Mouse (Mus musculus) olfactory bulb, adult 2 months (tissue): ENCODE data around the gene Tollip. TPM values are rescaled to one million over a fixed set of nuclear protein-coding genes. Genes with fewer than 3 reads are reported as not detected.
"Not testable (repeated sequence)": the region's sequence is repeated elsewhere in the genome, so short reads cannot be mapped to it uniquely, and the experiment has no call there.

Experiments used
- H3K27ac ChIP-seq: fragments of 200-500 bp; 2 replicates; pipeline ENCODE4 v1.5.1; 2012; ENCODE audit warnings: low read depth, low read length; ENCODE audit not compliant: insufficient read depth
- H3K4me1 ChIP-seq: fragments of 200-500 bp; 2 replicates; pipeline ENCODE4 v1.6.1; 2012; ENCODE audit warnings: low read length; ENCODE audit not compliant: control insufficient read depth, insufficient read depth
- H3K4me3 ChIP-seq: fragments of 200-500 bp; 2 replicates; pipeline ENCODE4 v1.5.1; 2012; ENCODE audit warnings: mild to moderate bottlenecking, low read depth, low read length, moderate library complexity; ENCODE audit not compliant: insufficient read depth
- CTCF ChIP-seq: fragments of 200-500 bp; IDR thresholded peaks from 2 replicates; pipeline ENCODE4 v1.5.1; 2012; ENCODE audit warnings: low read depth, mild to moderate bottlenecking, low read length, moderate library complexity; ENCODE audit not compliant: insufficient read depth
- POLR2A ChIP-seq: fragments of 200-500 bp; IDR thresholded peaks from 2 replicates; pipeline ENCODE4 v1.6.1; 2012; ENCODE audit warnings: mild to moderate bottlenecking, low read depth, low read length, moderate library complexity; ENCODE audit not compliant: insufficient read depth
- WGBS: fragments of 180-500 bp; shearing (Covaris S2); methylation state at CpG from one replicate; pipeline ENCODE4 v1.1.7; 2018; 5-methylcytosine and 5-hydroxymethylcytosine counted together
- polyA plus RNA-seq: library from polyadenylated mRNA; stranded (reverse); fragments of >200 nt; gene quantifications from 2 replicates; pipeline ENCODE4 v1.2.4, GENCODE M21; 2012; ENCODE audit warnings: low replicate concordance; ENCODE audit not compliant: missing spikeins, insufficient read depth, insufficient read length

The Tollip gene
- polyA plus RNA-seq, 1 experiment = not detected

DNA sequence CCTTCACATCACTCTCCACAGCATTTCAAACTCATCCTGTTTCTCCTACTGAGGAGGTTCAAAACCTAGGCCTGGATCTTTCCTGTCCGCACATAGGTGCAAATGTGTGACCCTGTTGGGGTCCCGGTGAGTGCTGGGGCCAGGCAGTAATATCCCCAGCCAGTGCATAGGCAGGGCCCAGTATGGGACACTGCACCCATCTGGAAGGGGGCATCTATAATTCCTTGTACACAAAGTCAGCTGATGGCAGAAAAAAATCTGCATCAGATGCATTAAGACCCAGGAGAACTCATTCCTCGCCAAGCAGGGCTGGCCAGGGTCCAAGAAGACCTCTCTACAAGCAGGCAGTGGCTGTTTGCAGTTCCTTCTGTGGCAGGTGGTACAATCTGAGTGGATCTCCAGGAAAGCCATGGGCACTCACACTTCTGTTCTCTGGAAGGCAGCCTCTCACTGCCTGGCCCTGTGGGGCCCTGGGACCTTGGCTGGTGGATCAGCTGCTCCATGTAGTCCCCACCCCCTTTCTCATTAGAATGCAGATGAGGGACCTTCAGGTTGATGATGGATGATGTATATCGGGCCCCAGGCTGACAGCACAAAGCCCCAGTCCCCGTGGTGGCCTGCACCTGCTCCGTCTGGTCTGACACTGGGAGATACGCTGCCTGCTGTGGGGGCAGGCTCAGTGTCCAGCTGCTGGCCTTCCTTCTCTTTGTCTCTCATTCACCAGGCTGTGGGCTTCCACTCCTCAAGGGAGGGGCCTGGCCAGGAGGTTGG, 16.0 kb upstream of the Tollip start:
- TF ChIP-seq CTCF = no peak
- no peak for TF ChIP-seq POLR2A
- 75% methylated on average over 7 of the region's 7 CpGs for WGBS
- Histone ChIP-seq H3K4me1 (no peaks in the 10 kb centered on the region), H3K4me3 (no peak overlapping the region), H3K27ac (no peak overlapping the region)

- TF ChIP-seq POLR2A (no peak), CTCF (no peak)
- H3K4me3 ChIP-seq = no peak overlapping the region
- 34% methylated on average over 10 of the region's 10 CpGs for WGBS
- H3K27ac ChIP-seq = no peak overlapping the region
- H3K4me1 ChIP-seq = peaks cover 8% of the 10 kb centered on the region
Measured at GRCm38 (mm10) chr7:141928642-141929041, 10.3 kb upstream of the Tollip start.

- no peak for TF ChIP-seq POLR2A
- TF ChIP-seq CTCF = peak; percentile 98
- H3K4me3 ChIP-seq = no peak overlapping the region
- WGBS = 4% methylated on average over 7 of the region's 7 CpGs
- H3K27ac ChIP-seq = no peak overlapping the region
- H3K4me1 ChIP-seq = peaks cover 8% of the 10 kb centered on the region
Measured at GRCm38 (mm10) chr7:141924917-141925316, 6.6 kb upstream of the Tollip start.

GRCm38 (mm10) chr7:141924121-141924520, 5.8 kb upstream of the Tollip start:
- not testable (repeated sequence) for H3K27ac ChIP-seq, H3K4me1 ChIP-seq, H3K4me3 ChIP-seq
- 93% methylated on average over 17 of the region's 17 CpGs for WGBS

- WGBS = 78% methylated on average over 3 of the region's 3 CpGs
Measured at GRCm38 (mm10) chr7:141911305-141911704, 7.0 kb downstream of the Tollip start.

DNA sequence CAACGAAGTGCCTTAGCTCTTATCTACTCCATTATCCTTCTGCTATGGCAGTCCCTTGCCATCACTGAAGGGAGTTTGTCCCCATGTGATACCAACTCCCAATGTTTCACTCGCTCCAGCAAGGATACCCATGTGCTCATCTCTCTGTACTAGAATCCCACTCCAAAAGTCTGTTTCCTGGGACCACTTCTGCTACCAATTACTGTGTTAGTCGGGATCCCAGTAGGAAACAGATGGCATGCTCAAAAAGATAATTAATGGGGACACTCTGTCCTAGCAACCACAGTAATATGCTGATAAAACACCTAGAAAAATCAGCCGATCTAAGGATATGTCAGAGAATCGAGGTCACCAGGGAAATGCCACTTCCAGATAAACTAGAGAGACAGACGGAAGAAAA, 9.7 kb downstream of the Tollip start:
- TF ChIP-seq CTCF (no peak), POLR2A (no peak)
- Histone ChIP-seq H3K27ac (no peak overlapping the region), H3K4me3 (no peak overlapping the region), H3K4me1 (no peaks in the 10 kb centered on the region)
- WGBS = 82% methylated on average over 6 of the region's 6 CpGs

More at GRCm38 (mm10) chr7:141911305-141911704, 7.0 kb downstream of the Tollip start:
- TF ChIP-seq POLR2A (no peak), CTCF (no peak)
- Histone ChIP-seq H3K27ac (no peak overlapping the region), H3K4me3 (no peak overlapping the region), H3K4me1 (no peaks in the 10 kb centered on the region)

DNA sequence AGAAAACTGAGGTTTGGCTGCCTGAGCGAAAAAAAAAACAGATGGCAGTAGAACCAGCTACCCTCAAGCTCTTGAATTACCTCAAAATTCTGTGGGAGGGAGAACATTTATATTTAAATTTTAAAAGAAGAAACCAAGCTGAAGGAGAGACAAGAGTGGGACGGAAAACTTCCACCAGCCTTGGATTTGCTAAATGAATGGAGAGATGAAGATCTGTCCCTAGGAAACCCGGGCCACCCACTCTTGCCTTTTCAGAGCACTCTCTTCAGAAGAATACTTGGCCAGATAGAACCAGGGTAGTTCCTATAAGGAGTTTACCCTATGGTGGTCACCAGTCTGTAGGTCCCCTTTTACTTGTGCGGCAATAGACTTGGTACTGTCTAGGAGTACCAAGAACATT, 15.5 kb downstream of the Tollip start:
- WGBS = 59% methylated on average over 4 of the region's 4 CpGs
- H3K27ac ChIP-seq = peak overlapping the region; percentile 73
- no peak for TF ChIP-seq POLR2A
- no peak for TF ChIP-seq CTCF
- H3K4me3 ChIP-seq = peak overlapping the region; percentile 49
- peaks cover 5% of the 10 kb centered on the region; the same call in 1 of the 2 replicates for H3K4me1 ChIP-seq

DNA sequence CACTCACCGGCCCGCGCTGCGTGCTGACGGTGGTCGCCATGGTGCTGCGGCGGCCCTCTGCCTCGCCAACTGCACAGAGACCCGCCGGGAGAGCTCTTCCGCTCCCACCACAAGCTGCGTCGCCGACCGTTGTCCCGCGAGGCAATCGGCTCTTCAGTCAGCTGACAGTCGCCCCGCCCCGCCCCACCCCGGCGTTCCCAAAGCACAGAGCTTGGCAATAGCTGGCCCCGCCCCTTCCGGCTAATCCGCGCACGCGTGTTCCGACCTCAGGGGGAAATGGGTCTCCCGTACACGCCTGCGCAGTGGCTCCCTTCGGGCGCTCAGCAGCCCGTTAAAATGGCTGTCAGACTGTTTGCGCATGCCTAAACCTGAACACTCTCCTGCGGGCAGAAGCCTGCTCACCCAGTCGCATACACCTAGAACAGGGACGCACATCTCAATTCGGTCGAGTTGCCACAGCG, 16.0 kb downstream of the Tollip start:
- Histone ChIP-seq H3K4me3 (peak overlapping the region; percentile 76), H3K4me1 (peaks cover 5% of the 10 kb centered on the region; the same call in 1 of the 2 replicates), H3K27ac (peak overlapping the region; percentile 73)
- TF ChIP-seq CTCF (no peak), POLR2A (peak; percentile 72)
- whole genome bisulfite sequencing = under 1% methylated on average over 44 of the region's 44 CpGs

GRCm38 (mm10) chr7:141901825-141902224, 16.5 kb downstream of the Tollip start:
- Histone ChIP-seq H3K27ac (peak overlapping the region; percentile 14; the same call in 1 of the 2 replicates), H3K4me1 (peaks cover 5% of the 10 kb centered on the region; the same call in 1 of the 2 replicates), H3K4me3 (peak overlapping the region; percentile 76)
- TF ChIP-seq POLR2A (no peak), CTCF (no peak)
- WGBS = 1% methylated on average over 16 of the region's 16 CpGs

- Histone ChIP-seq H3K4me3 (no peak overlapping the region), H3K27ac (no peak overlapping the region), H3K4me1 (no peaks in the 10 kb centered on the region)
- 92% methylated on average over 7 of the region's 7 CpGs for WGBS
- TF ChIP-seq POLR2A = no peak
- no peak for TF ChIP-seq CTCF
Measured at GRCm38 (mm10) chr7:141892151-141892550, 26.2 kb downstream of the Tollip start.
